Mouse (Mus musculus): ENCODE data around the gene Moap1.
A peak's percentile ranks its signal among the peaks of the same experiment; 100 is the strongest.

- no peak for TF ChIP-seq POLR2AphosphoS5 (IDR thresholded peaks at IDR 0.05; ENCODE audit: borderline replicate concordance, low read depth, low read length)
- TF ChIP-seq EP300 (IDR thresholded peaks at IDR 0.05; ENCODE audit: low read depth in 1 of 2, low read length in 2 of 2), result no peak
- no peak for TF ChIP-seq GATA1 (IDR thresholded peaks at IDR 0.05; ENCODE audit: low read depth, low read length)
- TF ChIP-seq TBP (IDR thresholded peaks at IDR 0.05; ENCODE audit: low read depth, low read length), result no peak
- TF ChIP-seq CTCF (IDR thresholded peaks at IDR 0.05 in 2 of 3, conservative IDR thresholded peaks at IDR 0.05 in 1 of 3; ENCODE audit: control insufficient read depth in 1 of 3, insufficient read depth in 1 of 3, low read depth in 2 of 3, low read length in 3 of 3, poor library complexity in 1 of 3, severe bottlenecking in 1 of 3), result peak; percentile 49 to 76 (median 55)
- no peak for TF ChIP-seq HCFC1 (IDR thresholded peaks at IDR 0.05; ENCODE audit: low read depth, low read length)
- TF ChIP-seq GABPA (IDR thresholded peaks at IDR 0.05; ENCODE audit: low read depth, low read length), result no peak
- TF ChIP-seq ZNF384 (IDR thresholded peaks at IDR 0.05; ENCODE audit: low read depth, low read length), result no peak
- TF ChIP-seq TCF12 (IDR thresholded peaks at IDR 0.05; ENCODE audit: low read depth, low read length), result no peak
These were observed 3.2 kb downstream of the Moap1 start for GRCm38 (mm10) chr12:102740285-102740684.
